Mouse (Mus musculus) cerebellum, postnatal 36 days (tissue): ENCODE measurements around the gene Ppp1r26.
A peak's percentile ranks its signal among the peaks of the same experiment; 100 is the strongest.
"Not testable (repeated sequence)": the region's sequence is repeated elsewhere in the genome, so short reads cannot be mapped to it uniquely, and the experiment has no call there.

Source experiments
- DNase-seq, 2 experiments: peaks; one replicate each; pipeline ENCODE4 v3.0.0; 2021 to 2022; ENCODE audit warnings: mixed read lengths in 2 of 2

Ppp1r26 gene

GRCm38 (mm10) chr2:28446181-28446514 lies 452 bp upstream of the Ppp1r26 start:
- no peak for DNase-seq

GRCm38 (mm10) chr2:28447315-28447670 lies 693 bp downstream of the Ppp1r26 start:
- DNase-seq = no peak

DNA sequence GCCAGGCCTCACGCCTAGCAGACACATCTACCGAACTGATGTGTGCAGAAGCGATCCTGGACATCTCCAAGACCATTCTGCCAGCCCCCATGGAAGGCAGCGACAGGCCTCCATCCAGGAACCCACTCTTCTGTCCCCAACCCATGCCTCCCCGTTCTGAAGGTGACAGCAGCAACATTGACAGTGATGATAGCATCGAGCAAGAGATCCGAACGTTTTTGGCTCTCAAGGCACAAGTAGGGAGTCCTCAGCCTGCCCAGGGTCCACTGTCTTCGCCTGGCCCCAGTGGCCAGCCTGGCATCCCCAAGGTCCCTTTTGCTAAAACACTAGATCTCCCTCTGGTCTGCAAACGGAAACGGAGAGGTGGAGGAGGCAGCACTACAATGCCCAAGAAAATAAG lies 5.1 kb downstream of the Ppp1r26 start:
- no peak for DNase-seq

DNA sequence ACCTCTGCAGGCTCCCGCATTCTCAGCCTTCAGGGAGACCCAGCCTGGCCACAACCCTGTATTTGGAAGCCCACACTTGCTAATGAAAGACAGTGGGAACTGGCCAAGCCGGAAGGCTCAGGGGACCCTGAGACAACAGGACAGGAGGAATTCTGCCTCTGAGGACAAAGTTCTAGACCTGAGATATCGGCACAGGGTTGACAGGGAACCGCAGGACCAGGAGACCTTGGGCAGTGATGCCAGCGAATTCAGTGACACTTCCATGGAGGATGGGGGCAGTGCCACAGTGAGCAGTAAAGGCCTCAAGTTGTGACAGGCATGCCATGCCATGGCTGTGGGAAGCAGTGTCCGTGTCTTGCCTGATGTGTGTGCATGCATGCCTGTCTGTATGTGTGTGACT lies 6.9 kb downstream of the Ppp1r26 start:
- DNase-seq = no peak

GRCm38 (mm10) chr2:28456616-28457015 lies 10.0 kb downstream of the Ppp1r26 start:
- DNase-seq = peak in 1 of 2 experiments; percentile 17

DNA sequence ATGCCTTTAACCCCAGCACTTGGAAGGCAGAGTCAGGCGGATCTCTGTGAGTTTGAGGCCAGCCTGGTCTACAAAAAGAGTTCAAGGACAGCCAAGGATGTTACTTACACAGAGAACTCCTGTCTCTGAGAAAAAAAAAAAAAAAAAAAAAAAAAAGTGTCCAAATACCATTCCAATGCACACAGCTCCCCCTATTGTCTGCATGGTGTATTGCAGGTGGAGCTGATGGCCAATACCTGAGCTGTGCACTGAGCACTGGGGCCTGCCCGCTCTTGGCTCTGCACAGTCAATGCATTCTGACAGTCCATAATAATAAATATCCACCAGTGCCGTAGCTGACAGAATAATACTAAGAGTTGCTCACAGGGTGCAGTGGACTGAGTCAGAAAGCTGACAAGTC lies 17.3 kb downstream of the Ppp1r26 start:
- peak; percentile 79 to 81 for DNase-seq

- no peak for DNase-seq
These were observed 18.3 kb downstream of the Ppp1r26 start for GRCm38 (mm10) chr2:28464919-28465318.

GRCm38 (mm10) chr2:28465836-28466518 lies 19.4 kb downstream of the Ppp1r26 start, which contains the start of gene 1700007K13Rik:
1700007K13Rik (minus strand) TSS chr2:28466332.
- DNase-seq = peak; percentile 76 to 79

DNA sequence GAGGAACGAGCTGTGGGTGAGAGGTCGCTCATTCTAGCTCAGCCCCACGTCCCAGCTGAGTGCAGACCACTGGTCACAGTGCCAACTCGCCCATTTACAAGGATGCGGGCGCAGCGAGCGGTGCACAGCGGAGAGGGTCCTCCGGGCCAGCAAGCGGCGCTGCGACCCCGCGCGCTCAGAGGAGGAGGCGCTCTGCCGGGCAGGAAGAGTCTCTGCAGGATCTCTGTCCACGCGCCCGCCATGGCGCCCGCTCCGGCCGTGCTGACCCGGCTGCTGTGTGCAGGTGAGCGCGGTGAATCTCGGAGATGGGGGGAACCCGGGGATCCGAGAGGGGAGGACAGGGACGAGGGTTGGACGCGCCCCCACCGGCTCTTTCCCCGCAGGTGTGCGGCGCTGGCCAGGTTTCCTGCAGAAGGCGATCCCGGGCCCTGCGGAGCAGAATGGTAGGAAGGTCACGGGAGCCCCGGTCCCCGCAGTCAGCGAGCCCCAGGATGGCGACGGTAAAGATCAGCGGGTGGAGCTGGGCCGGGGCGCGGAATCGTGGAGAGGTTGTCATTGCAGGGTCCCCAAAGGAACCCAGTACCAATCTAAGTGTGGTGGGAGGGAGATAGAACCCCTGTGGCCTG lies 21.4 kb downstream of the Ppp1r26 start, which contains the start of gene Mrps2:
TSS of gene Mrps2 (plus strand) at position 207 of the 626 bp plus-strand sequence.
- peak; percentile 86 to 90 for DNase-seq

DNA sequence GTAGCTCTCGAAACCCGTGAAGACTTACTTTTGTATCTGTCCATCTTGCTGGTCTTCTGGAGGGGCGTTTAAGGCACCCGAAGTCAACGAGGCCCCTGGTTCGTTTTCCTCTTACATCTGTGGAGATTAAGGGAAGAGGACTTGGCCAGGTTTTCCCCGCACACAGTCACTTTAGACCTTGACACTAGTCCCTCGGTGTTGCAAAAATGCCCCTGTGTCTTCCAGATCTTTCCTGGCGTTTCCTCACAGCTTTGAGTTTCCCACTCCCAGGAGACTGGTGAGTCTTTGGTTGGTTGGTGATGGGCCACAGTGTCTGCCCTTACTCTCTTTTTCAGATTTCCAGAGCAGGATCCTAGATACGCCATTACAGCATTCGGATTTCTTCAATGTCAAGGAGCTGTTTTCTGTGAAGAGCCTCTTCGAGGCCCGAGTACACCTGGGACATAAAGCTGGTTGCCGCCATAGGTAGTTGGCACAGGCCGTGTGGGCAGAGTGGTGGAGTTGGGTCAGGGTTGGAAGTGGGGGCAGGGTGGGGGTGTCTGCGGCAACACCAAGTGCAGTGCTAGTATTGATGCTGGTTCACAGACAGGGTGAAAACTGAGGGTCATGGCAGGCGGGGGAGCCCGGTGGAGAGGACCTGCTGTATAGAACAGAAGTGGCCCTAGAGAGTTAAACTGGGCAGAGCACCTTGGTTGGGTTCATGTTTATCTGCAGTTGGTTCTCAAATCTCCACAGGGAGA lies 22.1 kb downstream of the Ppp1r26 start:
- no peak for DNase-seq

DNA sequence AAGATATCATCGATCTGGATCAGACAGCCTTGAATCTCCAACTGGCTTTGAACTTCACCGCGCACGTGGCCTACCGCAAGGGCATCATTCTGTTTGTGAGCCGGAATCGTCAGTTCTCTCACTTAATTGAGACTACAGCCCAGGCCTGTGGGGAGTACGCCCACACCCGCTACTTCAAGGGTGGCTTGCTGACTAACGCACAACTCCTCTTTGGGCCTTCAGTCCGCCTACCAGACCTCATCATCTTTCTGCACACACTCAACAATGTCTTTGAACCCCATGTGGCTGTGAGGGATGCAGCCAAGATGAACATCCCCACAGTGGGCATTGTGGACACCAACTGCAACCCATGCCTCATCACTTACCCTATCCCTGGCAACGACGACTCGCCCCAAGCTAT lies 22.9 kb downstream of the Ppp1r26 start:
- DNase-seq = no peak

DNA sequence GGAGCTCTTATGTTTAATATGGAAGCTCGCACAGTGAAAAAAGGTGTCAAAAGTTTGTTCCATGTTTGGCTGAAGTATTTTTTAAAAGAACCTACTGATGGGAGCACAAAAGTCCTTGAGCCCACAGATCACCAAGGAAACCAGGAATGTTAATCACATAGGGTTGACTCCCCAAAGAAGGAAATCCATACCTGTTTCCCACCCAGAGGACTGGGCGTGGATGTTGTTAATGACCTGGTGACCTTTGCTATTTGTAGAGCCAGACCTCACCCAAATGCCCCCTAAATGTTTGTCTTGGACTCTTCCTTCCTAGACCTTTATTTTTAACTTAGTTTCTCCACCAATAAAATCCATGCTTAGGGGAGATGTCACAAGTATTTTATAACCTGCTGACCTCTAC lies 24.0 kb downstream of the Ppp1r26 start:
- DNase-seq = no peak

- DNase-seq = not testable (repeated sequence)
These were observed 25.4 kb downstream of the Ppp1r26 start for GRCm38 (mm10) chr2:28472011-28472410.

- DNase-seq = not testable (repeated sequence)
These were observed 31.4 kb downstream of the Ppp1r26 start for GRCm38 (mm10) chr2:28477993-28478392.

DNA sequence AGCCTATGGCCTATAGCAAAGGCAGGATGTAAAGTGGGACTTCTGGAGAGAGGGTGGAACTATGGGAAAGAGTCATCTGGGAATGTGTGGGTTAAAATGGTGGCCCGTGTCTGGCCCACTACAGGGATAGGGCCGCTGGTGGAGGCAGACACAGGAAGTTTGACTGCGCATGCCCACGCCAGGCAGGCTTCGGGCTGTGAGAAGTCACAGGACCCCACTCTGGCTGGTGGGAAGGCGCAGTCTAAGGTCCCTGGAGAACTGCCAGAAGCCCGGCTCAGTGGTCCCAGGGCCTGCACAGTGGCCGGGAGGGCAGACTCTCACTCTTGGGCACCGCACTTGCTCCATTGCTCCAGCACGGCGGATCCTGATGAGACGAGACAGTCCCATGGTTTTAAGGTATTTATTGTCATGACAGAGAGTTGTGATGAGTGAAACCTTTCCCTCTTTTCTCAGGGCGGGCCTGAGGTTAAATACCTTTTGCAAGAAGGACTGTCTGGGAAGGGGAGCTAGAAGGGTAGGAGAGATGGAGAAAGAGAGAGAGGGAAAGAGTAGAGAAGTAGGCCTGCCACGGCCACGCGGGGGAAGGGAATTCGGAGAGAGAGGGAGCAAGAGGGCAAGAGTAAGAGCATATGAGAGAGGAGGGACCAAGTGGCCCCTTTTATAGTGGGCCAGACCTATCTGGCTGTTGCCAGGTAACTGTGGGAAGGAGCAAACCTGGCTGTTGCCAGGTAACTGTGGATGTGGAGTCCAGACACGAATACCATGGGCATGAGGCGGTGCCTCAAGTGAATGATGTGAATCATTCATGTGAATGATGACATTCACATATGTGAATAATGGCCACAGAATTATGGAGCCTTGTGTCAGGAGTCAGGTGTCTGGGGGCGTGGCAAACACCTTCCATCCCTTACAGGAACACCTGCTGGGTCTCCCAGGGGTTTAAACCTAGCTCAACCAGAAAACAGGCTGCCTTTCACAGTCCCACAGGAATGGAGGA lies 32.9 kb downstream of the Ppp1r26 start:
- DNase-seq = no peak

DNA sequence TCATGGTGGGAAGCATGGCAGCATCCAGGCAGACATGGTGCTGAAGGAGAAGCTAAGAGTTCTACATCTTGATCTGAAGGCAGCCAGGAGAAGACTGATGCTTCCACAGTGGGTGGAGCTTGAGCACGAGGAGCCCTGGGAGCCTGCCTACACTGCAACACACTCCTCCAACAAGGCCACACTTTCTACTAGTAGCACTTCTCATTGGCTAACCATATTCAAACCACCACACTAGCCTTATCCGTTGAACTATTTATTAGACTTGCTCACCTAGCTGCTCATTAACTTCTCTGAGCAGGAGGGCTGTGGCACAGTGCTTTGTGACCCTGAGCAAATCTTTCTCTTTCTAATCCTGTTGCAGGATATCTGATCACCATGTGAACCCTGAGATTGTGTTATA lies 37.3 kb downstream of the Ppp1r26 start:
- DNase-seq = no peak

DNA sequence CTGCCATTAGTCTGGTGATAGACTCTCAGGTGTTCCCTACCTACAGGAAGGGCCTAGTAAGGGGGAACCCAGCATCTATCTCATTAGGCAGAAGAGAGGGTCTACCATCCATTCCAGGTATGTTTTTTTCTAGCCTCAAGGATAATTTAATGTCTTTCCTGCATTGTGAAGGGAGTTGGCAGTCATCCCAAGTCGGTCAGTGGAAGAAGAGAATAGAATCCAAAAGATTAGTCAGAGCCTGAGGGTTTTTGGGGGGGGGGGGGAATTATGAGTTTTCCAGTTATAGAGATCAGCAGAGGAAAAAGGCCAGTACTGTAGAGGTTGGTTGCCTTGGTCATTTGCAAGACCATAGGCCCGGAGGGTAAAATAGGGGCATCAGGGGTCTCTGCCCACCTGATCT lies 47.9 kb downstream of the Ppp1r26 start:
- DNase-seq = no peak

DNA sequence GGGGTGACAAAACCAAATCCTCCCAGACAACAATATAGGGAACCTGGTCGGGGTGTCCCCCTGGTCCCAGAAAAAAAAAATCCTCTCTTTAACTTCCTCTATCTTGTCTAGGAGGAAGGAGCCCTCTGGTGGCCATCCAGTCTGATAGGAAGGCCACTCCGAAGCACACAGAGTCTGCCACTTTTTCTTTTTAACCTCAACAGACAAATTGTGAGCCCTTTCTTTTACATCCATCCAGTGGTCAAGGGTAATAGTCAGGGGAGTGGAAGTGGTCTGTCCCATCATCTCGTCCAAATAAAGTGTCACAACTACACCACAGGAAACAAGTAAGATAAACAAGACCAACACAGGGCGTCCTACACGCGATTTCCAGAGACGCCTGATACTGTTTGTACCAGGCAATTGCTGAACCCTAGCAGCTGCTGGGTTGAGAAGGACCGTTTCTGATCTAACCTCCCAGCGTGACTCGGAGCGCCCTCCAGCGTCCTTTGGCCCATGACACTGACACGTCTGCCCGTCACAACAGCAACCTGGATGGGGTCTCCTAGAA lies 48.7 kb downstream of the Ppp1r26 start:
- peak in 1 of 2 experiments; percentile 5 for DNase-seq

- no peak for DNase-seq
These were observed 49.4 kb downstream of the Ppp1r26 start for GRCm38 (mm10) chr2:28495801-28496595.

DNA sequence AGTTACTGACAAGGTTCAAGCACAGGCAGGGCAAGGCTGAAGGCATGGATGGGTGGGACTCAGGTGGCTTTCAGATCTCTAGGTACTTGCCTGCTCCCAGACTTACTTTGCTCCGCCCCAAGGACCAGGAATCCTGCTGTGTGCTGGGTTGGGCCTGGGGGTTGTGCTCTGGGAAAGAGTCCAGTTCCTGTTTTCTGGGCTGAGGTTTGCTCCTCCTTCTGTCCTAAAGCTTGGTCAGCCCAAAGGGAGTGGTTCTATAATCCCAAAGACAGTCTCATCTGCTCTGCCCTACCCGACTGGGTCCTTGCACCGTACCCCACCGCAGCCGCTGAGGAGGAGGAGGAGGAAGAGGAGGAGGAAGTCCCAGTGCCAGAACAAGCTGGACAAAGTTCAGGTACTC lies 50.1 kb downstream of the Ppp1r26 start, which contains the start of gene Gbgt1:
TSS of gene Gbgt1 (plus strand) at position 221 of the 400 bp plus-strand sequence.
- DNase-seq = no peak

DNA sequence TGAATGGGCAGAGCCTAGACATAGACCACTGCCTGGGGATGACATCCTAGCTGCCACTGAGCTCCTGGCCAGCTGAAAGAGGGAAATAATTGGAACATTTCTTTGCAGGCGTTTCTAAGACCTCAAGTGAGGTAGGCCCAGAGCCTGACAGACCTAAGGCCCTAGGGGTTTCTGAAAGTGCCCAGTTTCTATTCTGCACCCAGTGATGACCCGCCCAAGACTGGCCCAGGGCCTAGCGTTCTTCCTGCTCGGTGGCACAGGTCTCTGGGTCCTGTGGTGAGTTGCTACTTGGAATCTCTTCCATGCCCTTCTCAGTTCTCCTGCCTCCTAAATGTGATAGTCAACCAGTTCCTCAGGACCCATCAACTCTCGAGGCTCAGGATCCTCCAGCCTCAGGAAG lies 51.0 kb downstream of the Ppp1r26 start:
- no peak for DNase-seq
